Mouse (Mus musculus) hindbrain, embryonic 13.5 days (tissue): ENCODE results near the gene Lsm12. TPM values are rescaled to one million over a fixed set of nuclear protein-coding genes. Genes with fewer than 3 reads are reported as not detected.

Source experiments
- ATAC-seq: fragments of 200-750 bp; cut with Nextera tagmentation; 2 replicates; pipeline ENCODE4 v1.8.0; 2017; ENCODE audit warnings: moderate TSS enrichment; ENCODE audit not compliant: low FRiP score
- H3K27ac ChIP-seq: fragments of 300-500 bp; sonication (generic); 2 replicates; pipeline ENCODE4 v1.5.1; 2015; ENCODE audit warnings: inconsistent platforms, mild to moderate bottlenecking, moderate library complexity
- H3K27me3 ChIP-seq: fragments of 300-500 bp; sonication (generic); 2 replicates; pipeline ENCODE4 v1.6.1; 2015; ENCODE audit warnings: mild to moderate bottlenecking, inconsistent platforms
- H3K36me3 ChIP-seq: fragments of 300-500 bp; sonication (generic); 2 replicates; pipeline ENCODE4 v1.6.1; 2015; ENCODE audit warnings: mild to moderate bottlenecking, inconsistent platforms
- H3K4me1 ChIP-seq: fragments of 300-500 bp; sonication (generic); replicated peaks from 2 replicates; pipeline ENCODE4 v1.6.1; 2015; ENCODE audit warnings: inconsistent platforms
- H3K4me2 ChIP-seq: fragments of 300-500 bp; sonication (generic); 2 replicates; pipeline ENCODE4 v1.6.1; 2015; ENCODE audit warnings: inconsistent platforms, mild to moderate bottlenecking, moderate library complexity
- H3K4me3 ChIP-seq: fragments of 300-500 bp; sonication (generic); 2 replicates; pipeline ENCODE4 v1.5.1; 2015; ENCODE audit warnings: mild to moderate bottlenecking, inconsistent platforms
- H3K9ac ChIP-seq: fragments of 300-500 bp; sonication (generic); 2 replicates; pipeline ENCODE4 v1.6.1; 2015; ENCODE audit warnings: mild to moderate bottlenecking, inconsistent platforms
- H3K9me3 ChIP-seq: fragments of 300-500 bp; sonication (generic); 2 replicates; pipeline ENCODE4 v1.6.1; 2016; ENCODE audit warnings: inconsistent platforms
- WGBS: fragments of 180-500 bp; shearing (Covaris S2); methylation state at CpG from one replicate; pipeline ENCODE4 v1.1.7; 2015; 5-methylcytosine and 5-hydroxymethylcytosine counted together
- polyA plus RNA-seq: library from polyadenylated mRNA; unstranded; fragments of >200 nt; fragmentation: Nextera tagmentation; extraction: Ambion mirVana; gene quantifications from 2 replicates; pipeline ENCODE4 v1.2.1, GENCODE M21; 2015

The Lsm12 gene
- 144 and 148 TPM in 2 replicates for polyA plus RNA-seq

DNA sequence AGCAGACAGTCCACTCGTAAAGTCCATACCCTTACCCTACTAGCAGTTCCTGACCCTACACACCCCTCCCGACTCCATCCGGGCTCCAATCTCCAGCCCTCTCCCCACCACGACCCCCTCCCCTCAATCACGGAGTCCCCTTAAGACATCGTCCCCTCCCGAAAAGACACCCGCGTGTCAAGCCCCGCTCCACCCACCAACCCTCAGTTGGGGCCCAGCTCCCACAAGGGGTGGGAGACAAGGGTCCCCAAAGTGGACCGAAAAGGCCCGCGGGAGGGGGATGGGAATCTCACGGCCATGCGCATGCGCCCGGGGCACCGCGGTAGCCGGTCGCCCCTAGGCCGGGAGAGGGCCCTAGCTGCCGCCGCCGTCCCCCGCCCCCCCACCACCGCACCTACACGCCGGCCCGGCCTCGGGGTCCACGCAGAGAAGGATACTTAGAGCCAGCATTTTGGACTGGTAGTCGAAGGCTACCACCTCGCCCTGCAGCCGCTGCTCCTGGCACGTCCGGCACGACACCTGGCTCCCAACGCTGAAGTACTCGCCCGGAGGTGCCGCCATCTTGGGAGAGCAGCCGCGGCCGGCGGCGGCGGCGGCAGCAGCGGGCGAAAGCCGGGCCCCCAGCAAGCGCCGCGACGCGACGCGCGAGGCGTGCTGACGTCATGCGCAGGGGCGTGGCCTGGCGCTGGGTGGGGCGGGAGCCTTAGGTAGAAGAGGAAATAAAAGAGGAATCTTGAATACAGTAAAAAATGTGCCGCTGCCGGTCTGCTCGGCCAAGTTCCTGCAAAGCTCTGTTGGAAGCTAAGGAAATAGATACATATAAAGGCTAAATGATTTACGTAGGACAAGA, at the start of gene Lsm12:
Gene Lsm12, minus strand, starts transcription at position 651 of the 850 bp plus-strand sequence.
- H3K9me3 ChIP-seq = no peaks in the 10 kb centered on the region
- peaks cover 16% of the 10 kb centered on the region for H3K36me3 ChIP-seq
- WGBS = under 1% methylated on average over 68 of the region's 70 CpGs
- H3K27ac ChIP-seq = peak within 1 kb of the TSS; percentile 98
- peak; percentile 80 for ATAC-seq
- H3K27me3 ChIP-seq = no peaks in the 10 kb centered on the region
- H3K4me2 ChIP-seq = peak within 1 kb of the TSS; percentile 78
- H3K9ac ChIP-seq = peak within 1 kb of the TSS; percentile 93
- peaks cover 38% of the 10 kb centered on the region for H3K4me1 ChIP-seq
- H3K4me3 ChIP-seq = peak within 1 kb of the TSS; percentile 84

DNA sequence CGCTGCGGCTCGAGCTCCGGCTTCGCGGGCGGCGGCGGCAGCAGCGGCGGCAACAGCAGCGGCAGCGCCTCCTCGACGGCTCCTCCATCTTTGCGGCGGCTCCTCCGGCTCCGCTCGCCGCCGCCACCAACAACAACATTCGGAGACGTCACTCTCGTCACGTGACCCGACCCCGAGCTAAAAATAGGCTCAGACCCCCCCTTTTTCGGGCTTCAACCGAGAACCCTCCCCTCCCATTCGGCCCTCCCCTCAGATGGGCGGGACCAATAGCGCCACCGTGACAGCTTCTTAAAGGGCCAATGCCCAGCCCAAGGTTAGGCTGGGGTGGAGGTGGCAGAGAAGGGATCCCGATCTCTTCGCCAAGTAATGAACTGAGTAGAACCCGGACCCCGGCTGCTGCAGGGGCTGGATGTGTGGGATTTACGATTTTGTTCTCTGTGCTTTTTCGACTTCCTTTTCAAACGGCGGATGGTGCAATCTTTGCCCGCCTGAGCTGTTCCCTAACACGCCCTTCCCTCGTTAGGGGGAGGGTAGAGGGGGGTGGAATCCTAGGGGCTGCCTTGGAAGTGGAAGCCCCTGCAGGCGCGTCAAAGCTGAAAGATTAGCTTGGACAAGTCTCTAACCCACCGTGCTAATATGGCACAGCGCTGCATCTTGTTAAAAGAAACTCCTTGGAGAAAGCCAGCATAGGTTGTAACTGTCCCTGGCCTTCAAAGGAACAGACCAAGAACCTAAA, 45.1 kb upstream of the Lsm12 start, which contains the start of gene Hdac5:
Gene Hdac5, minus strand, starts transcription at position 161 of the 736 bp plus-strand sequence.
- Histone ChIP-seq H3K27me3 (no peaks in the 10 kb centered on the region), H3K4me1 (peaks cover 46% of the 10 kb centered on the region), H3K4me2 (peak within 1 kb of the TSS; percentile 82), H3K4me3 (peak within 1 kb of the TSS; percentile 78), H3K9me3 (no peaks in the 10 kb centered on the region), H3K27ac (peak within 1 kb of the TSS; percentile 96), H3K36me3 (no peaks in the 10 kb centered on the region), H3K9ac (peak within 1 kb of the TSS; percentile 93)
- ATAC-seq = peak; percentile 87
- 0% methylated on average over 40 of the region's 49 CpGs for WGBS

DNA sequence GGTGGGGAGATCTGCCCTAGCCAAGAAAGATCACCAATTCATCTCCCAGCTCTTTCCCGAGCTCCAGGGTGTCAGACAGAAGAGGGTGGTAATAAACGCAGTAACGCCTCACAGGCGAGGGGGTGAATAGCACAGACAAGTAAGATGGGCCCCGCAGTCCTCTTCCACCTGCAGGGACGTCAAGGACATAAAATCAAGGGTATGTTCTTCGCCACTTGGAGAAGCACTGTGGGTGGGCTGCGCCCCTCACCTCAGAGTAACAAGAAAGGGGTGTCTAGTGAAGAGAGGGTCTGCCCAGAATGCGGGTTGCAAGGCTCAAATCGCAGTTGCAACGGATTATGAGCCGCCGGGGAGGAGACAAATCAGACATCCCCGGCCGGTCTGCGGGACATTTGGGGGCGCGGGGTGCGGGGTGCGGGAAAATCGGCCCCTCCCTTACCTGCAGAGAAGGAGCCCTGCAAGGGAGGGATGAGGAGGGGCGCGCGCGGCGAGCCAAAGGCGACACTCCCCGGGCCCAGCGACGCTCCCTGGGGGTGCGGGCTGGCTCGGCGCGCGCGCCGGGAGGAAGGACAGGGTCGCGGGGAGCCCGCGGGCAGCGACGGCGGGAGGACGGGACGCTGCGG, 44.3 kb upstream of the Lsm12 start:
- Histone ChIP-seq H3K27me3 (no peaks in the 10 kb centered on the region), H3K9me3 (no peaks in the 10 kb centered on the region), H3K36me3 (no peaks in the 10 kb centered on the region), H3K4me1 (peaks cover 54% of the 10 kb centered on the region), H3K4me2 (peak overlapping the region; percentile 82), H3K27ac (peak overlapping the region; percentile 96), H3K9ac (peak overlapping the region; percentile 93), H3K4me3 (peak overlapping the region; percentile 78)
- 1% methylated on average over 32 of the region's 47 CpGs for WGBS
- ATAC-seq = peak; percentile 22

DNA sequence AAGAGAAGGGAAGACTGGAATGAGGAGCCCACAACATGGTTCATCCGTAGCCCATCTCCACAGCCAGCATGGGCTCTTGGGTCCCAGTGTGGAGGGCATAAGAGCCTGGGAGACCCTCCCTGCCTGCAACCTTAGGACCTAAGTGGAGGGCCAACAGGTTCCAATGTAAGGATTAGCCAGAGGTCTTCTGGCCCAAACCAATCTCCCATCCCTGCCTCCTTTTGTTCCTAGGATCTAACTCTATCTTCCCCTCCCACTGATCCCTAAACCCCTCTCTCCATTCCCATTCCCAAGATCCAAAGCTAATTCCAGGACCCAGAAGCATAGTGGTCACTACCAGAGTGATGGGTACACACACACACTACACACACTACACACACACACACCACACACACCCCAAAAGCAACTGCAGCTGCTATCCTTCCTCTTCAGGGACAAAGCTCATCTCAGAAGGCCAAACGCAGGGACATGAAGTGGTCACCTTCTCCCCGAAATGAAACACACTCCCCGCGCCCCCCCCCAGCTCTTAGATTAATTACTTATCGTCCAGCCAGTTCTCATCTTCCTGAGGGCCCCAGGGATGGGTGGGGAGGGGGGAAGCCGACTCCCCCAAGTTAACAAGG, 43.7 kb upstream of the Lsm12 start:
- no peaks in the 10 kb centered on the region for H3K27me3 ChIP-seq
- peak overlapping the region; percentile 82 for H3K4me2 ChIP-seq
- peaks cover 5% of the 10 kb centered on the region; the same call in 1 of the 2 replicates for H3K36me3 ChIP-seq
- peak overlapping the region; percentile 78 for H3K4me3 ChIP-seq
- H3K9ac ChIP-seq = peak overlapping the region; percentile 93
- ATAC-seq = no peak
- whole genome bisulfite sequencing = 10% methylated on average over 7 of the region's 7 CpGs
- H3K9me3 ChIP-seq = no peaks in the 10 kb centered on the region
- peak overlapping the region; percentile 96 for H3K27ac ChIP-seq
- peaks cover 60% of the 10 kb centered on the region for H3K4me1 ChIP-seq

DNA sequence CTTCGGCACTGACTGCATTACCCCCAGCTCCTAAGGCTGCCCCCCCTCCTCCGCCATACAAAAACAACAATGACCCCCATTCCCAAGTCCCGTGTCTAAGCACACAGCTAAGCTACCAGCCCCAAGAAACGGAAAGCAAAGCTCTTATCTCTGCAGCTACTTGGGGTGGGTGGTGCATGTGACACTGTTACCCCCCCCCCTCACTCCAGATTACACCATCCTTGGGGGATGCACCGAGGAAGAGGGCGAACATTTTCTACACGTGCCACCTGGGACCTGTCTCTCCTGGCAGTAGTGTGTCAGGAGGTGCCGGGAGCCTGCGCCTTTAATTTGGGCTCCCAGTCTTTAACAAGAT, 43.1 kb upstream of the Lsm12 start:
- Histone ChIP-seq H3K27ac (peak overlapping the region; percentile 96), H3K4me3 (peak overlapping the region; percentile 78), H3K9ac (peak overlapping the region; percentile 93), H3K36me3 (peaks cover 11% of the 10 kb centered on the region; the same call in 1 of the 2 replicates), H3K4me2 (peak overlapping the region; percentile 82), H3K9me3 (no peaks in the 10 kb centered on the region), H3K4me1 (peaks cover 66% of the 10 kb centered on the region), H3K27me3 (no peaks in the 10 kb centered on the region)
- no peak for ATAC-seq
- WGBS = 11% methylated on average over 9 of the region's 9 CpGs

DNA sequence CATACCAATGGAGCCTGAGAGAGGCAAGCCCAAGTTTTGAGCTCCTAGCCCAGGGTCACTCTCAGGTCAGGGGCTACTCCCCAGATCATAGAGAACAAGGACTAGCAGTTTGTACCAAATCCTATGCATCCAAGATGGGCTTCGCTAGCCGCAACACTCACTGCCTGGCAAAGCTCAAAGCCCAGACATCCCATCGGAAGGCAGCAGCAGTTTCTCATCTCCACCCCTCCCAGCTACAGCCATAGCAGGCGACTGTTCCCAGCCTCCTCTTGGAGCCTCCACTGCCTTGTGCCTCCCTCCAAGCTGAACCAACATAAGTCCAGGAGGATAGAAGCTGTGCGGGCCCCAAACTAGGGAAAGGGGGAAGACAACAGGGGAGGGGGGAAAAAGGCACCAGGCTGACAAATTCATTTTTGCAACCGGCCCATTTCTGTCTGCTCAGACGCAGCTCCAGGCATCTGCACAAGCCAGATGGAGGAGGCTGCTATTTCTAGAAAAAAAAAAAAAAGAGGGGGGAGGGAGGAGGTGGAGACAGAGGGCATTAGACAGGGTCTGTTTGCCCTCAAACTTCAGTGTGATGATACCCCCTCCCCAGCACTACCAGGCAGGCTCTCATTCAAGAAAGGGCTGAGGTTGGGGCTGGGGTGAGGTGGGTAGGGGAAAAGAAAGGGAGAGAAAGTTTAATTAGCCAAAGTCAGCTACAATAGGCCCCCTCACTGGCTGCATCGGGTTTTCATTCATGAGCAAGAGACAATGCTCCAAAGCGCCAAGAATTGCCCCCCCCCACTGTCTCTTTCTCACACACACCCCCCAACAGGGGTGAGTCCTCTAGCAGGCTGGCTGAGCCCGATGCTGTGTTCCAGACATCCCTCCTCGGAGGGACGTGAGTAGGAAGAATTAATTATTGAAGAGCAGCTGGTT, 42.4 kb upstream of the Lsm12 start:
- ATAC-seq = peak; percentile 51
- H3K27ac ChIP-seq = peak overlapping the region; percentile 96
- no peaks in the 10 kb centered on the region for H3K27me3 ChIP-seq
- H3K9me3 ChIP-seq = no peaks in the 10 kb centered on the region
- peaks cover 73% of the 10 kb centered on the region for H3K4me1 ChIP-seq
- peak overlapping the region; percentile 78 for H3K4me3 ChIP-seq
- peak overlapping the region; percentile 93 for H3K9ac ChIP-seq
- peaks cover 16% of the 10 kb centered on the region; the same call in 1 of the 2 replicates for H3K36me3 ChIP-seq
- WGBS = 6% methylated on average over 12 of the region's 12 CpGs
- peak overlapping the region; percentile 82 for H3K4me2 ChIP-seq

DNA sequence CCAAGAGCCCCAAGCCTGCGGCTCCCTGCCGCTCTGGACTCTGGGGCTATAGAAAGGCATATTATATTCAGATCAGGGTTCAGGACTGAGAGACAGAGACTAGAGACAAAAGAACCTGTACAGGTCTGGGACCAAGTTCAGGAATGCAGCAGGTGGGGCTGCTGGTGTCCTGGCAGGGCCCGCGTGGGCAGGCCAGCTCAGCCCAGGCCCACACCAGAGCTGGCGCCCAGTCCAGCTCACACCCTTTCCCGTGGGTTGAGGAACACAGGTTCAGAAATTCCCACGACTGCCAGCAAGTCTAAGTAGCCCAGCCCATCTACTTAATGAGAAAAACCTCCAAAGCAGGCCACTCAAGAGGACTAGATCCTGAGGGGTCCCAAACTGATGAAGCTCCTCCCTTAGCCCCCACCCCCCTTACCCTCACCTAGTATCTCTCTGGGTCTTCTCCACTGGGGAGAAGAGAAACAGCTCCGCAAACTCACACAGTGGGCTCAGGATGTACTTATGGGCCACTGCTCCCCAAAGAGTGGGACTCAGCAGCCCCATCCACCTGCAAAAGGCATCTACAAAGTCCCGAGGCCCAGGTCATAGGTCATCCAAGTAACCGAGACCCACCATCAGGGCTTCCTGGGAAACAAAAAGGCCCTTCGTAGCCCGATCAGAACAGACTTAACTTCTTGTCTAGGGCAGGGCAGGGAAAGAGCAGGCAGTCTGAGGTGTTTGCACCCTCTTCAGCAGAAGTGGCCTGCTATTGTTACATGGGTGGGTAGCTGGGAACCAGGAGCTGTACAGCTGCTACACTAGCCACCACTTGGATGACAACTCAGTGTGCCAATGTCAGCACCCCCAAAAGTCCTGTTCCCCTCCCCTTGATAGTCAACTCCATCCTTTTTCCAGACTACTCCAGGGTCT, 41.2 kb upstream of the Lsm12 start:
- no peaks in the 10 kb centered on the region for H3K9me3 ChIP-seq
- peak overlapping the region; percentile 96; the same call in 1 of the 2 replicates for H3K27ac ChIP-seq
- H3K27me3 ChIP-seq = no peaks in the 10 kb centered on the region
- ATAC-seq = no peak
- peak overlapping the region; percentile 78 for H3K4me3 ChIP-seq
- H3K4me2 ChIP-seq = peak overlapping the region; percentile 82
- H3K4me1 ChIP-seq = peaks cover 82% of the 10 kb centered on the region
- peaks cover 28% of the 10 kb centered on the region for H3K36me3 ChIP-seq
- 56% methylated on average over 12 of the region's 12 CpGs for WGBS
- H3K9ac ChIP-seq = peak overlapping the region; percentile 93

DNA sequence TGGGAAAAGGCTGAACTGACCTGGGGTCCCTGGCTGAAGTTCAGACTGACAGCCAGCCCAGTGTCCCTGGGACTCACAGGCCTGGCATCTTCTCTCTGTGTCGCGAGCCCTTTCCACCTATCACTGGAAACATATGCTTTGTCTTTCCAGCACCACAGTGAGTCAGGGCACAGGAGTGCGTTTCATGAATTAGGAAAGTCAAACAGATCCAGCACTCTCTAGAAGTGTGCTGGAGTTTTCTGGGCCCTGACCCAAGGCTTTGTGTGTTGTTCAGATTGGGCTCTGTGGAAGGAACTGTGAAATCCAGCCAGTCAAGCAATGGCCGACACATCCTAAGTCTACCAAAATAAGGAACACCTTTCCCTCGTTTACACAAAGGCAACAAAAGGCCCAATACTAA, 40.1 kb upstream of the Lsm12 start:
- Histone ChIP-seq H3K9ac (peak overlapping the region; percentile 63), H3K9me3 (no peaks in the 10 kb centered on the region), H3K4me1 (peaks cover 83% of the 10 kb centered on the region), H3K27me3 (no peaks in the 10 kb centered on the region), H3K4me3 (peak overlapping the region; percentile 22; the same call in 1 of the 2 replicates), H3K27ac (no peak overlapping the region), H3K4me2 (peak overlapping the region; percentile 82), H3K36me3 (peaks cover 38% of the 10 kb centered on the region)
- WGBS = 67% methylated on average over 5 of the region's 5 CpGs
- no peak for ATAC-seq

DNA sequence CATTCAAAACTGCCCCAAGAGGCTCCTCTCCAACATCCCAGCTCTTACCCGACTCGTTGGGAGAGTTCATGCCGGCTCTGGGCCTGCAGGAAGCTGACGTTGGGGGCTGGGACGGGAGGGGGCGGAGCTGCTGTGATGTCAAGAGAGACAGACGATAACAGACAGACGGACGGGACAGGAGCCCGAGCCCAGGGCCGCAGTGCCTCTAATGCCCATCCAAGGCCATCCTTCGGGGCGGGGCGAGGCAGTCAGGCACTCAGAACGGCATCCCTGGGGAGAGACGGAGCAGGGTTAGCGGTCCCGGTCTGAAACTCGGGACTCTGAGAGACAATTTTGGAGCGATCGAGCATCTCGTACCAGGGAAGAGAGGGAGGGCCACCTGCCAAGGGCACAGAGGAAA, 39.6 kb upstream of the Lsm12 start:
- ATAC-seq = no peak
- no peaks in the 10 kb centered on the region for H3K9me3 ChIP-seq
- peak overlapping the region; percentile 63 for H3K9ac ChIP-seq
- 3% methylated on average over 22 of the region's 22 CpGs for WGBS
- peaks cover 88% of the 10 kb centered on the region for H3K4me1 ChIP-seq
- no peaks in the 10 kb centered on the region for H3K27me3 ChIP-seq
- no peak overlapping the region for H3K27ac ChIP-seq
- H3K36me3 ChIP-seq = peaks cover 43% of the 10 kb centered on the region
- peak overlapping the region; percentile 22 for H3K4me3 ChIP-seq
- H3K4me2 ChIP-seq = peak overlapping the region; percentile 82

DNA sequence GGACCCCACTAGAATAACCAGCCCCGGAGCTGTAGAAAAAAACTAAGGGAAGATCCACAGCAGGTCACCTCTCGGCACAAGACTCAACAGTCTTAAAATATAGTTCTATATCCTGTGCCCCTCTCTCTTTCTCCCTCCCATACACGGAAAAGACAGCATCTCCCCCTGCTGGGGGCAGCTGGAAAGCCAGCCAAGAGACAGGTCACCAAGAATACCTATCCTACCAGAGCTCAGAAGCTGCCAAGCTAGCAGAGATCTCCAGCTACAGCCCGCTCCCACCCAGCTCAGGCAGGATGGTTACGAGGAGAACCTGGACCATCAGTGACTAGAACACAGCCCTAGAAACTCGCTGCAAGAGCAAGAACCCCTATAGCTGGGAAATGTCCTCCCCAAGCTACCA, 38.1 kb upstream of the Lsm12 start:
- WGBS = 44% methylated on average over 6 of the region's 6 CpGs
- no peak for ATAC-seq
- Histone ChIP-seq H3K36me3 (peaks cover 44% of the 10 kb centered on the region), H3K4me2 (no peak overlapping the region), H3K9me3 (no peaks in the 10 kb centered on the region), H3K27ac (no peak overlapping the region), H3K4me1 (peaks cover 90% of the 10 kb centered on the region), H3K9ac (no peak overlapping the region), H3K27me3 (no peaks in the 10 kb centered on the region), H3K4me3 (no peak overlapping the region)
